Mouse (Mus musculus) forebrain, embryonic 13.5 days (tissue): Measurements from ENCODE around the gene Snrpc. TPM values are rescaled to one million over a fixed set of nuclear protein-coding genes. Genes with fewer than 3 reads are reported as not detected.

Experiments used
- ATAC-seq: fragments of 200-750 bp; cut with Nextera tagmentation; 2 replicates; pipeline ENCODE4 v1.8.0; 2017
- H3K27ac ChIP-seq: fragments of 300-500 bp; sonication (generic); 2 replicates; pipeline ENCODE4 v1.5.1; 2015; ENCODE audit warnings: inconsistent platforms, mild to moderate bottlenecking, moderate library complexity
- H3K27me3 ChIP-seq: fragments of 300-500 bp; sonication (generic); 2 replicates; pipeline ENCODE4 v1.6.1; 2015; ENCODE audit warnings: mild to moderate bottlenecking, inconsistent platforms
- H3K36me3 ChIP-seq: fragments of 300-500 bp; sonication (generic); 2 replicates; pipeline ENCODE4 v1.6.1; 2015; ENCODE audit warnings: mild to moderate bottlenecking, inconsistent platforms; ENCODE audit not compliant: poor library complexity, severe bottlenecking
- H3K4me1 ChIP-seq: fragments of 300-500 bp; sonication (generic); 2 replicates; pipeline ENCODE4 v1.6.1; 2015; ENCODE audit warnings: inconsistent platforms
- H3K4me2 ChIP-seq: fragments of 300-500 bp; sonication (generic); 2 replicates; pipeline ENCODE4 v1.6.1; 2015; ENCODE audit warnings: inconsistent platforms, mild to moderate bottlenecking, moderate library complexity
- H3K4me3 ChIP-seq: fragments of 300-500 bp; sonication (generic); 2 replicates; pipeline ENCODE4 v1.5.1; 2015; ENCODE audit warnings: mild to moderate bottlenecking, inconsistent platforms
- H3K9ac ChIP-seq: fragments of 300-500 bp; sonication (generic); 2 replicates; pipeline ENCODE4 v1.6.1; 2015; ENCODE audit warnings: mild to moderate bottlenecking, inconsistent platforms
- H3K9me3 ChIP-seq: fragments of 300-500 bp; sonication (generic); replicated peaks from 2 replicates; pipeline ENCODE4 v1.6.1; 2016; ENCODE audit warnings: inconsistent platforms
- WGBS: fragments of 180-500 bp; shearing (Covaris S2); methylation state at CpG from one replicate; pipeline ENCODE4 v1.1.7; 2015; 5-methylcytosine and 5-hydroxymethylcytosine counted together
- polyA plus RNA-seq: library from polyadenylated mRNA; unstranded; fragments of >200 nt; fragmentation: Nextera tagmentation; extraction: Ambion mirVana; gene quantifications from 2 replicates; pipeline ENCODE4 v1.2.1, GENCODE M21; 2015

The Snrpc gene
- polyA plus RNA-seq, 1 experiment from 2014 or later: 396 TPM

GRCm38 (mm10) chr17:27848351-27848750 is 10.4 kb downstream of the Snrpc start:
- peaks cover 95% of the 10 kb centered on the region for H3K36me3 ChIP-seq
- H3K4me1 ChIP-seq: no peaks in the 10 kb centered on the region
- ATAC-seq: no peak
- H3K27me3 ChIP-seq: no peaks in the 10 kb centered on the region
- 92% methylated on average over 1 of the region's 1 CpGs for WGBS
- H3K9ac ChIP-seq: no peak overlapping the region
- no peak overlapping the region for H3K27ac ChIP-seq
- no peak overlapping the region for H3K4me2 ChIP-seq
- no peaks in the 10 kb centered on the region for H3K9me3 ChIP-seq
- no peak overlapping the region for H3K4me3 ChIP-seq

- Histone ChIP-seq H3K27ac (no peak overlapping the region), H3K4me3 (no peak overlapping the region), H3K9ac (no peak overlapping the region), H3K4me1 (no peaks in the 10 kb centered on the region), H3K27me3 (no peaks in the 10 kb centered on the region), H3K36me3 (peaks cover 81% of the 10 kb centered on the region), H3K9me3 (no peaks in the 10 kb centered on the region), H3K4me2 (no peak overlapping the region)
- WGBS: 90% methylated on average over 3 of the region's 3 CpGs
- ATAC-seq: no peak
Observed at GRCm38 (mm10) chr17:27851076-27851475, 13.1 kb downstream of the Snrpc start.

- Histone ChIP-seq H3K36me3 (peaks cover 28% of the 10 kb centered on the region), H3K27me3 (no peaks in the 10 kb centered on the region), H3K9ac (peak within 1 kb of the TSS; percentile 91), H3K4me3 (peak within 1 kb of the TSS; percentile 87), H3K27ac (peak within 1 kb of the TSS; percentile 76), H3K4me1 (peaks cover 26% of the 10 kb centered on the region), H3K9me3 (no peaks in the 10 kb centered on the region), H3K4me2 (peak within 1 kb of the TSS; percentile 89)
- peak; percentile 91 for ATAC-seq
- under 1% methylated on average over 54 of the region's 54 CpGs for WGBS
Observed at GRCm38 (mm10) chr17:27856265-27856797, 18.4 kb downstream of the Snrpc start, which contains the start of gene Uhrf1bp1. TSS of gene Uhrf1bp1 (plus strand) at chr17:27856441.

- Histone ChIP-seq H3K4me2 (peak overlapping the region; percentile 89), H3K27me3 (no peaks in the 10 kb centered on the region), H3K9ac (peak overlapping the region; percentile 91), H3K4me1 (peaks cover 26% of the 10 kb centered on the region), H3K4me3 (peak overlapping the region; percentile 87), H3K36me3 (peaks cover 25% of the 10 kb centered on the region), H3K9me3 (no peaks in the 10 kb centered on the region), H3K27ac (peak overlapping the region; percentile 76)
- 1% methylated on average over 52 of the region's 52 CpGs for WGBS
- ATAC-seq: peak; percentile 60
Observed at GRCm38 (mm10) chr17:27856798-27857648, 19.1 kb downstream of the Snrpc start.

DNA sequence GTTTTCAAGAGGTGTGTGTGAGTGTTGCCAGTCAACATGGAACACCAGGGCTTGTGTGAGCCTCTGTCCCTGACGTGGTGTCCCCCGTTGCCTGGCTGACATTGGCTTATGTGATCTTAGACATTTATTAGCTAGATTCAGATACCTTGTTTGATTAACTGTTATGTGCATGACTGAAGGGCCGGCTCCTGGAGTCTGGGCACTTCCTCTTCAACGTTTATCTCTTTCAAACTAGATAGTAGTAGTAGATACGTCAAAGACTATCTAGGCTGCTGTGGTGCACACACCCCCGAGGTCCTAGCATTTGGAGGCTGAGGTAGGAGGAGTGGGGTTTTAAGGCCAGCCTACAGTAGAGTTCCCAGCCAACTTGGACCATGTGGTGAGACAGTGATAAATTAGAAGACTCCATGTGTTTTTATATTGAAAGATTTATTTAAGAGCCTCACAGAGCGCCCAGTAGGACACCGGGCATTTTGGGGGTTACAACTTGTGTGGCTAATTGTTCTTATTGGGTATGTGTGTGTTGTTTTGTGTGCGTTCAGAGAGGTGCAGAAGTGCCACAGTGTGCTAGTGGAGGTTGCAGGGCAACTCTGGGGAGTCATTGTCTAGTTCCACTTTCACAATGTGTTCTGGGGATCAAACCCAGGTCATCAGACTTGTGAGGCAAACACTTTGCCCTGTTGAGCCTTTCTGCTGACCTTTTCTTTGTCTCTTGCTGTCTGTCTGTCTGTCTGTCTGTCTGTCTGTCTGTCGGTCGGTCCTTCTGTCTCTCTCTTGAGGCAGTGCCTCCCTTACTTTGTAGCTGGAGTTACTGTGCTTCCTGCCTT is 19.9 kb downstream of the Snrpc start:
- Histone ChIP-seq H3K4me3 (peak overlapping the region; percentile 87), H3K27me3 (no peaks in the 10 kb centered on the region), H3K9me3 (no peaks in the 10 kb centered on the region), H3K4me2 (peak overlapping the region; percentile 89), H3K27ac (no peak overlapping the region), H3K9ac (peak overlapping the region; percentile 91), H3K36me3 (peaks cover 16% of the 10 kb centered on the region), H3K4me1 (peaks cover 26% of the 10 kb centered on the region)
- ATAC-seq: no peak
- WGBS: 69% methylated on average over 11 of the region's 11 CpGs

DNA sequence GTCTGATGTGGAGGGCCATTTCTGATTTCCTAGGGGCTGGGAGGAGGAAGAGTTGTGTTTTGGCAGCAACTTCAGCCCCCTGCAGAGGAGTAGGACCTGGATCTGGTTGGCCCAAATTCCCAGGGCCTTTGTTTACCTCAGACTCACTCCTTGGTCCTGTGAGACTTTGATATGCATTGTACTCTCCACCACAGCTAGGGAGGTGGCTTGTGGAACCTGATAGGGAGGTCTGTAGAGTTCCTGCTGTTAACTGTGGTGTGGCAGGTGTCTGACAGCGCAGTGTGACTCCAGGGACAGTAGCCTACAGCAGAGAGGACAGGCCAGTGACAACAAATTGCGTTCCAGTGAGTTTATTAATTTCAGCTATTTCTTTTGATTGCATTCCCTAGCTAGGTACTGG is 21.2 kb downstream of the Snrpc start:
- 47% methylated on average over 2 of the region's 2 CpGs for WGBS

DNA sequence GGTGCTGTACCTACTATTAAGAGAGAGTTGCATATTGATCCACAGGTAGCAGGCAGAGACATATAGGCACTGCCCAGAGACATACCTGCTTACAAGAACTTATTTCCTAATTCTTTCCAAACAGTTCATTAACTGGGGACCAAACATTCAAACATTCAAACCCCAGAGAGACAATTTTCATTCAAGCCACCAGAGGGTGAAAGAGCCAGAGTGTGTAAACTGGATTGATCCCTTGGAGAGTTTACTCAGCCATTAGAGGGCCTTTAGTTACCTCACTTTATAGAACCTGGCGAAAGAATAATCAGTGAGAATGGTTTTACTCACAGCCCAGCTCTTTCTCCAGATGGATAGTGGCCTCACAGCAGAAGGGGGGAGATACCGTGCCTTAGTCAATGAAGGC is 27.5 kb downstream of the Snrpc start:
- no peaks in the 10 kb centered on the region for H3K4me1 ChIP-seq

More for the DNA sequence above, 21.2 kb downstream of the Snrpc start:
- peaks cover 26% of the 10 kb centered on the region for H3K4me1 ChIP-seq
- H3K4me3 ChIP-seq: no peak overlapping the region
- no peak for ATAC-seq
- peak overlapping the region; percentile 9; the same call in 1 of the 2 replicates for H3K9ac ChIP-seq
- H3K9me3 ChIP-seq: no peaks in the 10 kb centered on the region
- no peak overlapping the region for H3K4me2 ChIP-seq
- no peaks in the 10 kb centered on the region for H3K27me3 ChIP-seq
- no peak overlapping the region for H3K27ac ChIP-seq
- H3K36me3 ChIP-seq: peaks cover 4% of the 10 kb centered on the region

GRCm38 (mm10) chr17:27866737-27867136 is 28.8 kb downstream of the Snrpc start:
- Histone ChIP-seq H3K27ac (no peak overlapping the region), H3K9ac (no peak overlapping the region), H3K4me1 (no peaks in the 10 kb centered on the region), H3K36me3 (no peaks in the 10 kb centered on the region), H3K27me3 (no peaks in the 10 kb centered on the region), H3K4me2 (no peak overlapping the region), H3K4me3 (no peak overlapping the region), H3K9me3 (no peaks in the 10 kb centered on the region)
- WGBS: 91% methylated on average over 4 of the region's 4 CpGs
- ATAC-seq: no peak

More for the DNA sequence above, 27.5 kb downstream of the Snrpc start:
- Histone ChIP-seq H3K27me3 (no peaks in the 10 kb centered on the region), H3K4me3 (no peak overlapping the region), H3K9ac (no peak overlapping the region), H3K36me3 (no peaks in the 10 kb centered on the region), H3K27ac (no peak overlapping the region), H3K4me2 (no peak overlapping the region), H3K9me3 (no peaks in the 10 kb centered on the region)
- no peak for ATAC-seq
- WGBS: 91% methylated on average over 2 of the region's 2 CpGs

DNA sequence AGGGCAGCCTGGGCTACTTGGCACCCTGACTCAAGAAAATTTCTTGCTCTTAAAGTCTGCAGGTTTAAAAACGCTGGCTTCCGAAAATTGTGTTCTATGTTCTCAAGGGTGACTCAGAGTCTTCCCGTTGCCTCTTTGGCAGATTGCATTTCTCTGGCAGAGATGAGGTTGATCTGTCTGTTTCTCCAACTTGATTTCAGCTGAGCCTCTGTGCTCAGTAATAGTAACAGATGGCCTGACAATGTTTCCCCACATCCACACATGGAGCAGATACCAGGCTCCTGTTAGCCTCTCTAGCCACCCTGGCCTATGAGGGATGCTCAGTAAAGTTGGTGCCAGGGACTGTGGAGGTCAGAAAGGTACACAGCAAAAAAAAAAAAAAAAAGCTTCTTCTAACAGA is 33.9 kb downstream of the Snrpc start:
- Histone ChIP-seq H3K36me3 (no peaks in the 10 kb centered on the region), H3K9me3 (no peaks in the 10 kb centered on the region), H3K4me3 (no peak overlapping the region), H3K4me2 (no peak overlapping the region), H3K9ac (no peak overlapping the region), H3K4me1 (no peaks in the 10 kb centered on the region), H3K27me3 (no peaks in the 10 kb centered on the region), H3K27ac (no peak overlapping the region)
- ATAC-seq: no peak
- 89% methylated on average over 3 of the region's 3 CpGs for WGBS

GRCm38 (mm10) chr17:27873583-27873982 is 35.6 kb downstream of the Snrpc start:
- Histone ChIP-seq H3K4me1 (no peaks in the 10 kb centered on the region), H3K27me3 (no peaks in the 10 kb centered on the region), H3K27ac (no peak overlapping the region), H3K9me3 (no peaks in the 10 kb centered on the region), H3K36me3 (peaks cover 2% of the 10 kb centered on the region; the same call in 1 of the 2 replicates), H3K4me3 (no peak overlapping the region), H3K9ac (no peak overlapping the region), H3K4me2 (no peak overlapping the region)
- ATAC-seq: no peak
- WGBS: 81% methylated on average over 3 of the region's 3 CpGs

DNA sequence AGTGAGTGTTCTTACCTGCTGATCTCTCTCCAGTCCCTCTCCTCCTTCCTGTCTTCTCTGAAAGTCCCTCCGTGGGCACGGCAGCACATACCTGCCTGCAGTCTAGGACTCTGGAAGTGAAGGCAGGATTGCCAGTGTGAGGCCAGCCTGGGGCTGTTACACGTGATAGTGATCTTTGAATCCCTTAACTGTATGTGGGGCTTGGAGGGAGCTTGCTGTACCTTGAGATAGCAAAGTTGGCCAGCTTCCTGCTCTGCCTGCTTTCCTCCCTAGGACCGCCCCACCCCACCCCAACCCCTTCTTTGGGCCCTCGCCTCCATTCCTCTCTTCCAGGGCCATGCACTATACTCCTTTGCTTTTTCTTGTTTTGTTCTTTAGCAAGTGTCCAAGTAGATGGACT is 36.6 kb downstream of the Snrpc start:
- Histone ChIP-seq H3K9me3 (no peaks in the 10 kb centered on the region), H3K9ac (no peak overlapping the region), H3K27ac (no peak overlapping the region), H3K27me3 (no peaks in the 10 kb centered on the region), H3K36me3 (peaks cover 12% of the 10 kb centered on the region), H3K4me3 (no peak overlapping the region), H3K4me1 (no peaks in the 10 kb centered on the region), H3K4me2 (no peak overlapping the region)
- 78% methylated on average over 5 of the region's 5 CpGs for WGBS
- no peak for ATAC-seq

DNA sequence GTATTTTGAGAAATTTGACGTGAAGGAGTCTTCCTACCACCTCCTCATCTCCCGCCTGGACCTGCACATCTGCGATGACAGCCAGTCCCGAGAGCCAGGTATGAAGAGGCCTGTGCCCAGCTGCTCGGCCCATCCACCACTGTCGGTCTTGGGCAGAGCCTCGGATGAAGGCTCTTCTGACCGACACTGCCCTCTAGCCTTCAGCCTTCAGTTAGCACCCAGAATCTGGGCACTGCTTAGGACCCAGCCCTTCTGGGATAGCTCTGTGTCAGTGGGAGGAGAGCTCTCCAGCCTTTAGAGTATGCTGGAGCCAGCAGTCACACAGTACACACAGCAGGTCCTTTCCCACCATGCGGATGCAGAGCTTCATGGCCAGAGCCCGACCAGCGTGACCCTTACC is 43.6 kb downstream of the Snrpc start:
- no peaks in the 10 kb centered on the region for H3K9me3 ChIP-seq
- no peak for ATAC-seq
- H3K27ac ChIP-seq: no peak overlapping the region
- H3K4me2 ChIP-seq: no peak overlapping the region
- H3K4me1 ChIP-seq: no peaks in the 10 kb centered on the region
- H3K4me3 ChIP-seq: no peak overlapping the region
- no peaks in the 10 kb centered on the region for H3K27me3 ChIP-seq
- H3K36me3 ChIP-seq: peaks cover 65% of the 10 kb centered on the region
- WGBS: 67% methylated on average over 11 of the region's 11 CpGs
- no peak overlapping the region for H3K9ac ChIP-seq
